Mouse (Mus musculus) liver, adult 2 months (tissue): ENCODE results near the gene Fis1. TPM values are rescaled to one million over a fixed set of nuclear protein-coding genes. Genes with fewer than 3 reads are reported as not detected.

ENCODE experiments used
- DNase-seq: peaks from one replicate; pipeline ENCODE4 v3.0.0-alpha.2; 2011; ENCODE audit warnings: low read depth, low spot score; ENCODE audit errors: extremely low read depth
- H3K27ac ChIP-seq: fragments of 200-500 bp; replicated peaks from 2 replicates; pipeline ENCODE4 v1.5.1; 2012; ENCODE audit warnings: low read depth, mild to moderate bottlenecking, control low read depth, inconsistent platforms, low read length; ENCODE audit not compliant: insufficient read depth
- H3K27me3 ChIP-seq: fragments of 200-500 bp; 2 replicates; pipeline ENCODE4 v1.6.1; 2012; ENCODE audit warnings: mild to moderate bottlenecking, moderate library complexity, low read length, inconsistent platforms; ENCODE audit not compliant: control insufficient read depth, insufficient read depth
- H3K36me3 ChIP-seq: fragments of 200-500 bp; 2 replicates; pipeline ENCODE4 v1.6.1; 2012; ENCODE audit warnings: low read length, inconsistent platforms; ENCODE audit not compliant: control insufficient read depth, insufficient read depth
- H3K4me1 ChIP-seq: fragments of 200-500 bp; 2 replicates; pipeline ENCODE4 v1.6.1; 2011; ENCODE audit warnings: low read length; ENCODE audit not compliant: control insufficient read depth, insufficient read depth
- H3K4me3 ChIP-seq: fragments of 200-500 bp; 2 replicates; pipeline ENCODE4 v1.5.1; 2011; ENCODE audit warnings: low read depth, mild to moderate bottlenecking, control low read depth, low read length, moderate library complexity; ENCODE audit not compliant: insufficient read depth
- H3K79me2 ChIP-seq: fragments of 200-500 bp; 2 replicates; pipeline ENCODE4 v1.6.1; 2012; ENCODE audit warnings: inconsistent platforms, mild to moderate bottlenecking, low read length, moderate library complexity; ENCODE audit not compliant: control insufficient read depth, insufficient read depth
- H3K9ac ChIP-seq: fragments of 200-500 bp; 2 replicates; pipeline ENCODE4 v1.6.1; 2012; ENCODE audit warnings: low read depth, mild to moderate bottlenecking, control low read depth, inconsistent platforms, low read length
- CTCF ChIP-seq: fragments of 200-500 bp; IDR thresholded peaks from 2 replicates; pipeline ENCODE4 v1.5.1; 2011; ENCODE audit warnings: low read depth, low read length, control low read depth
- POLR2A ChIP-seq: fragments of 200-500 bp; IDR thresholded peaks from 2 replicates; pipeline ENCODE4 v1.6.1; 2011; ENCODE audit warnings: low read length, control low read depth; ENCODE audit not compliant: insufficient read depth; ENCODE audit errors: extremely low read depth
- WGBS: fragments of 180-500 bp; shearing (Covaris S2); methylation state at CpG from one replicate; pipeline ENCODE4 v1.1.7; 2018; 5-methylcytosine and 5-hydroxymethylcytosine counted together
- polyA plus RNA-seq: library from polyadenylated mRNA; depleted of rRNA; stranded (reverse); fragments of >200 nt; gene quantifications from 2 replicates; pipeline ENCODE4 v1.2.3, GENCODE M21; 2012; rRNA removed
- total RNA-seq: library from RNA; depleted of rRNA; stranded (reverse); fragments of >200 nt; gene quantifications from 2 replicates; pipeline ENCODE4 v1.2.3, GENCODE M21; 2014; rRNA removed

The Fis1 gene
- total and polyA plus RNA-seq, 2 experiments, result 112 to 115 TPM

DNA sequence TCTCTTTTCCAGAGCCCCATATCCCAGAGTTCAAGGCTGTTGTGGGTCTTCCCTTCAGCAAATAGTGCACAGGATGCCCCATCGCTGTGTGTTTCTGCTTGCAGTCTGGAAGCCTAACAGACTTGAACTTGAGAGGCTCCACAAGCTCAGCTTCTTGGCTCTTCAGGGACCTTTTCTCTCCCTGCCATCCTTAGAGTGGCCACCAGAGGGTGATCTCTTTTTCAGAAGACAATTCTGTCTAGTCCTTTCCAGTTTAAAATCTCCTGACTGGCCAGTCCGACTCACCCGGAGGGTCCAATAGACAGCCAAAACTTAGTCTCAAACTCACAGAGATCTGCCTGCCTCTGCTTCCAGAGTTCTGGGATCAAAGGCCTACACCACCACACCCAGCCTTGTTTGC lies 56.9 kb downstream of the Fis1 start:
- Histone ChIP-seq H3K4me1 (no peaks in the 10 kb centered on the region), H3K27ac (no peak overlapping the region), H3K79me2 (no peaks in the 10 kb centered on the region), H3K9ac (no peak overlapping the region), H3K36me3 (no peaks in the 10 kb centered on the region), H3K4me3 (no peak overlapping the region), H3K27me3 (no peaks in the 10 kb centered on the region)
- peak; percentile 27 for DNase-seq
- WGBS, result 38% methylated on average over 3 of the region's 3 CpGs
- TF ChIP-seq CTCF, result peak; percentile 10; the same call in 1 of the 2 replicates
- no peak for TF ChIP-seq POLR2A

DNA sequence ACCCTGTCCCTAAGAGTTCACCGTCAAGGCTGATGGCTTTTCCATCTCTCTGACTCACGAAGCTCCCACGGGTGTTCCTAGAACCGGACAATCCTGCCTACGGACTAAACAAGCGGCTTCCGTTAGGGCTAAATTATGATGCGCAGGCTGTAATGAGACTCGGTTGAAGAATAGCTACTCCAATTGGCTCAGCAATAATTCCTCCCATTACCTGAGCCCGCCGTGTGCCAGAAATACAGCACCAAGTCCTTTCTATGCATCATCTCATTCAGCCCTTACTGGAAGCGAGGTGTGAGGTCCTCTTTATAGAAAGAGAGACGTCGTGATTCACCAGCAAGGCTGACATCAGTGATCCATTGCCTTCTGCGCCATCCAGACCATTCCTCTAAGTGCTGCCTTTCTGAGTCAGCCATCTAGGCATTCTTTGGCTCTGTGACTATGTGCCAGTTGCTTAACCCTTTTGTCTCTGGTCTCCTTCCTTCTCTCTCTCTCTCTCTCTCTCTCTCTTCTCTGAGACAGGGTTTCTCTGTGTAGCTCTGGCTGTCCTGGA lies 59.4 kb downstream of the Fis1 start:
- Histone ChIP-seq H3K79me2 (no peaks in the 10 kb centered on the region), H3K36me3 (no peaks in the 10 kb centered on the region), H3K4me1 (no peaks in the 10 kb centered on the region), H3K27ac (no peak overlapping the region), H3K27me3 (no peaks in the 10 kb centered on the region), H3K9ac (no peak overlapping the region), H3K4me3 (no peak overlapping the region)
- WGBS, result 83% methylated on average over 15 of the region's 15 CpGs
- no peak for TF ChIP-seq POLR2A
- no peak for TF ChIP-seq CTCF
- no peak for DNase-seq

Other genes with a start within 250 kb of the Fis1 start
- gene Col26a1, start 70.1 kb upstream of the Fis1 start, total RNA-seq, result not detected in 2 replicates
- not detected in 2 replicates for gene Col26a1, start 70.1 kb upstream of the Fis1 start, polyA plus RNA-seq
- gene Ift22, start 45.1 kb upstream of the Fis1 start, total RNA-seq, result 2.4 and 3.2 TPM in 2 replicates
- 3.4 and 3.8 TPM in 2 replicates for gene Ift22, start 45.1 kb upstream of the Fis1 start, polyA plus RNA-seq
- 0.40 and 0.46 TPM in 2 replicates for gene Cldn15, start 13.3 kb downstream of the Fis1 start, total RNA-seq
- 0.51 and 0.81 TPM in 2 replicates for gene Cldn15, start 13.3 kb downstream of the Fis1 start, polyA plus RNA-seq
- 21.5 and 22.7 TPM in 2 replicates for gene Plod3, start 33.7 kb downstream of the Fis1 start, total RNA-seq
- 23.4 and 27.4 TPM in 2 replicates for gene Plod3, start 33.7 kb downstream of the Fis1 start, polyA plus RNA-seq
- gene Znhit1, start 34.7 kb downstream of the Fis1 start, total RNA-seq, result 30.0 and 44.5 TPM in 2 replicates
- gene Znhit1, start 34.7 kb downstream of the Fis1 start, polyA plus RNA-seq, result 101 and 109 TPM in 2 replicates
- 0.07 TPM in 1 of 2 replicates, not detected in the other for gene Vgf, start 73.1 kb downstream of the Fis1 start, total RNA-seq
- gene Vgf, start 73.1 kb downstream of the Fis1 start, polyA plus RNA-seq, result not detected in 2 replicates
- 21.5 and 23.8 TPM in 2 replicates for gene Ap1s1, start 92.9 kb downstream of the Fis1 start, total RNA-seq
- 24.1 and 25.6 TPM in 2 replicates for gene Ap1s1, start 92.9 kb downstream of the Fis1 start, polyA plus RNA-seq
- 0.83 and 1.9 TPM in 2 replicates for gene Serpine1, start 119.0 kb downstream of the Fis1 start, total RNA-seq
- gene Serpine1, start 119.0 kb downstream of the Fis1 start, polyA plus RNA-seq, result 0.12 and 0.32 TPM in 2 replicates
- gene Trim56, start 162.9 kb downstream of the Fis1 start, total RNA-seq, result 9.3 and 11.2 TPM in 2 replicates
- gene Trim56, start 162.9 kb downstream of the Fis1 start, polyA plus RNA-seq, result 4.3 and 5.7 TPM in 2 replicates
- gene Muc3, start 196.0 kb downstream of the Fis1 start, total RNA-seq, result 0.28 TPM in 1 of 2 replicates, not detected in the other
- 0.19 and 0.37 TPM in 2 replicates for gene Muc3, start 196.0 kb downstream of the Fis1 start, polyA plus RNA-seq